Mouse (Mus musculus) heart, postnatal 10 days (tissue): ENCODE measurements at regions not wholly inside any gene's neighbourhood (a gene's known extent, or its start where the extent isn't known, plus 50 kb on each side); places are given as distances from the start of the nearest gene placed in this dataset.

Experiments
- DNase-seq, 2 experiments: peaks; one replicate each; pipeline ENCODE4 v3.0.0; 2021
- intact Hi-C: fragments of 180-260 bp; cut with DNase I; formaldehyde crosslinking; loops from one replicate; pipeline ENCODE4 v1.15.1; 2025

DNA sequence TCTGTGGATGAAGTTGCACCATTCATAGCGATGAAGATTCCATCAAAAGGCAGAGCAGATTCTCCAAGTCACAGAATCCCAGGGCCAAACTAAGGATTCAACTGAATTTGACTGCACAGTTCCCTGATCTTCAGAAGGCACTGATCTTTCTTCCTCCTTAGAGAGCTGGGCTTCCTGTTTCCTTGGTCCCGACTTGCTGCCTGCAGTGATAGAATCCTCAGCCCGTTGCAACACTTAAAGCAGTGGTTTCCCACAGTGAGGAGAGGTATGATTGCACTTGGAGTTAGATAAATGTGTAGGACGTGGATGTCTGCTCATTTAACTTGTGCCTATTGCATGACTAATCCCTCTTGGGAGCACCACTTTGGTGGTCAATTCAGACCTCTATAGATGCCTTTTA is 265.2 kb downstream of the Gm826 start:
- no peak for DNase-seq
- intact Hi-C loops, result no loop called here

GRCm38 (mm10) chr2:160067904-160068303 is 266.1 kb downstream of the Gm826 start:
- intact Hi-C loops, result no loop called here
- DNase-seq, result no peak

DNA sequence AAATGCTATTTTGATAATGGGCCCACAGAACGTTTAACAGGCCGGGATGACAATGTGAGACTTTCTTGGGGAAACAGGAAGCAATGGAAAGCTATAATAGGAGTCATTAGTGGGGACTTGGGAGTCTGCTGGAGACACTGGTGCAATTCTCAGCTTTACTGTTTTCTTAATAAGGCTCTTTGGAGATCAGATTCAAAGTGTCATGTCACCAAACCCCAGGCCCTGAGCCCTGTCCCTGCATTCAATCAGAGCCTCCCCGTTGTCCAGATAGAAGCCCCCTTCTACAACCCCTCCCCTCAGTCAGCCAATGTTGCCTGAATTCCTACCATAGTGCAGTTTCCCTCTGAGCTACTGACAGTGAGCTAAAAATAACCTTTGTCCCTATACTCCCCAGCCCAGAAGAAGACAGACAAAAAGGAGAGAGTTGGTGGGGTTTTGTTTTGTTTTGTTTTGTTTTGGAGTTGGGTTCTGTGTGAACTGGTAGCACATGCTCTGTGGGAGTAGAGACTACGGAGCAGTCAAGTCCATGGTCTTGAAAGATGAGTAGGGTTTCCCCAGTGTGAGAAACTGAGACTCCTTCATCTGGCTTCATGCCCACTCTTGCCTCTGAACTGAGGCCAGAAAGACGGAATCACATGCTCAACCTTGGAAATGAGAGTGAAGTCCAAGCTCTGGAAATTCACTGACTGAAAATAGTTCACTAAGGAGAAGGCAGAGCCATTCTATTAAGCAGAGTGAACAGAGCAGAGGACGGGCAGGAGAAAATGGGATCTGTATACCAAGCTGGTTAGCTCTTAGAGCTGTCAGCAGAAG is 267.3 kb downstream of the Gm826 start:
- peak; percentile 70 to 72 for DNase-seq
- intact Hi-C loops, result no loop called here

DNA sequence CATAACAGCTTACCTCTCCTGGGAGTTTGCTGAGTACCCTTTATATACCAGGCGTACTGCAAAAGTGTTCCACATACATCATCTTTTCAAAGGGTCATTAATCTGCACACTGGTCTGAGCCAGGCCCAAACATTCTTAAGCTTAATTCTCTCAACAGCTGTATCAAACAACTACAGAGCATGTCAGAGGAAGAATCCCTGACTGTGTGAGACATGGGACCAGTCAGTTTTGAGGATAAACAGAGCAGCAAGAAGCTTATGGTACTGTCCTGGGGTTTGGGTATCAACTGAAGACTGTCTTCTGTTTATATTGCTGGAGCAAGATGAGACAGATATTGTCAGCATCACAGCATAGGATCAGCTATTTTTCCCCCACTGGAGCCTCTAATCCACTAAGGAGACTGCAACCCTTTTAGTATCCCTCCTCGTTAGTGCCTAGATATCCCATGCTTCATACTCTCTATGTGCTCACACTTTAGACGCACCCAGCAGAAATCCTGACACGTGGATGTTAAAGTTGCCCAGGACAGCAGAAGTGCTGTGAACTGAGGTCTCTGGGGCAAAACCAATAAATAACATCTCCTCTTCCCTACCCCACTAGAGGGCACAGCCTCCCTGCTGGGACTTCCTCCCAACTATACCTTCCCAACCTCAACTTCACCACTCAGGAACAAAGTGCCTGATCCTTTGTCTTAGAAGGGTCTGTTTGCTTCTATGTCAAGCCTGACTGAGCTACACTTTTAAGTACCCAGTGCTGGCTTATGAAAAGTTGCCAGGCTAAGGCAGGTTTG is 271.6 kb downstream of the Gm826 start:
- DNase-seq, result peak in 1 of 2 experiments; percentile 36
- intact Hi-C loops, result loop anchor here (2.0 to 5.0 kb wide), 2 partner anchors 304 to 515 kb away; partner anchors contain the start of gene Mafb

- no peak for DNase-seq
- intact Hi-C loops, result loop anchor here (5.0 kb wide), 1 partner anchor 517 kb away; no protein-coding TSS in a partner anchor
Observed at GRCm38 (mm10) chr2:160060091-160060490, 273.9 kb downstream of the Gm826 start.

DNA sequence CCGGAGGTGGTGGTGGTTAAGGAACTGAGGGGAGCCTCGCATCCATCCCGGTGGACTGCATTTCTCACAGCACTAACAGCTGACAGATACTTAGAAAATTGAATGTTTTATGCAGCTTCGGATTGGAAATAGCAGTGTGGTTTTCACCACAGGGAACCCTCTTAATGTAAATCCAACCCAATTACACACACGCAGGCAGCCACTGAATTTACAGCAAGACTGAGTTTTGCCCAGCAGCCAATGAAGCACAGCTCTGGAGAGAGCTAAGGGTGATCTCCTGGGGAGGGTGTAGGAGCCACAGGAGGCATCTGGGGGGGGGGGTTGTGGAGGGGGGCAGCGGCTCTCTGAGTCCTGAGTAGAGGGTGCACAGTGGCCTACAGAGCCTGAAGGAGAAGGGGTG is 276.8 kb downstream of the Gm826 start:
- intact Hi-C loops, result no loop called here
- no peak for DNase-seq

DNA sequence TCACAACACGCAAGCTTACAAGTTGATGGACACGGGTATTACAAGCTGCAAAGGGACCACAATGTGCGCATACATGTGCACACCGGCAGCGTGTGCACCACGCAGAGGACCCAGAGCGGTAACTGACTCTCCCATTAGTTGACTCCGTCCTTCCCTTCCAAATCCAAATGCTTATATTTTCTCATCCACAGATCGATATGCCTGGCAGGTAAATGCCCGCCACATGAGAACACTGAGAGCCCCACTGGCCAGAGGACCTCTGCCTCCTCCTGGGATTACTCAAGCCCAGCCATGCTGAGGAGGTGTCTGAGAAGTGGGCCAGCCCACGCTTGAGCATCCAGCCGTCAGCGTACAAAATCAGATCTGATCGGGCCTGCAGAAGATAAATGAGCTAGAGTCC is 279.6 kb downstream of the Gm826 start:
- DNase-seq, result no peak
- intact Hi-C loops, result no loop called here

DNA sequence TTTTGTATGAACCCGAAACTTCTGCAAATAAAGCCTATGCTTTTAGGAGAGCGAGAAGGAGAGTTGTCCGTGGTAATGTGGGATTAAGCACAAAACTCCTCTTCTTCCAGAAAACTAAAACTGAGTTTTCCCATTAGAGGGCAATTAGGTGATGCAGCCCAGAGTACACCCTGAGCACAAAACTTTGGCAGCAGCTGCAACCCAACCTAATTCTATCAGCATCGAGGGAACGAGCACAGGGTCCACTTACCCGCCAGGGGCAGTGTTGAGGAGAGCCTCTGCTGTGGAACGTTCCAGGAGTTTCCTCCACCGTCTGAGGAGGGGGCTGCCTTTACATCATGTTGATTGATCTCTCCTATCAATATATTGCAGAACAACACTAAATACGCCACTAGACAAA is 285.7 kb downstream of the Gm826 start:
- intact Hi-C loops, result no loop called here
- no peak for DNase-seq

DNA sequence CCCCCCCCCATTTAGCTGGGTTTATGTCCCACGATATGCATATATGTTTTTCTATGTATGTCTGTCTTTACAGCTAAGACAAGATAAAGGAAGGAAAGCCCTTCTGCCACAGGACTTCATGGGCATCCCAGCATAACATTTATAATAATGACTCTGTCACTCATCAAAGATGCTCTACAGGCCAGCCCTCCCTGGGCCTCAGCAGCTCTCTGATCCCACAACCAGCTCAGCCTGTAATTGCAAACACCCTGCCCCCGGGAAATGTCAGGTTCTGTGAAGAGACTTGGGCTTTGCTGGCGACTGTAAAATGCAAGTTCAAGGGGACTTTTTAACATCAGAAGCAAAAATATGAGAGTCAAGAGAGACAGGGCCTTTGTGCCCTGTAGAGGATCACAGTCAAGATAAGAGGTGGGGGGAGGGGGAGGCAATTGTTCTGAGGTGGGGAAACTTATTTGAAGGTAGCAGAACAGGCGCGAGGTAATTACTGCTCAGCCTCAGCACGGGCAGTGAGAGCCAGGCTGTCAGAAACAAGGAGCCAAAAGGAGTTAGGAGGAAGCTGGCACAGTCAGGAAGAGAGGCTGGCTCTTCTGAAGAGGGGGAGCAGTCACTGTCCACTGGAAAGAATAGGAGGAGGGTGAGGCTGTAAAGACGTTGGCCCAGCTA is 286.9 kb downstream of the Gm826 start:
- intact Hi-C loops, result no loop called here

GRCm38 (mm10) chr2:160044591-160044990 is 289.4 kb downstream of the Gm826 start:
- DNase-seq, result peak in 1 of 2 experiments; percentile 34
- intact Hi-C loops, result no loop called here

More for the DNA sequence above, 286.9 kb downstream of the Gm826 start:
- DNase-seq, result no peak

GRCm38 (mm10) chr2:160044184-160044583 is 289.8 kb downstream of the Gm826 start:
- intact Hi-C loops, result no loop called here

DNA sequence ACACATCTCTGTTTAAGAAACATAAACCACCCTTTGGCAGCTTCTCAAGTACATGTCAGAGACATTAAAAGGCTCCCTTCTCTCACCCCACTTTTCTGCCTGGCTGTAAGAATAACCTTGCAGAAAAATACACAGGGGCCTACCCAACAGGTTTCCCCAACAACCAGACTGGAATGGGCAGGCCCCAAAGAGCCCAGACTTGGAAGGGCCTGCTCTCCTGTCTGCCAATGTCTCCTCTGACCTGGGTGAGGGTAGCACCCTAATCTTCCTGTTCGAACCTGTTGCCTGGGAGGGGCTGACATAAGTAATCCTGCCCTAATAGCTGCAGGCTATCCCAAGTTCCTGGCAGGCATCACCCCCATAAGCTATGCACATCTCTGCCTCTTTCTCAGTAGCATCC is 304.5 kb downstream of the Gm826 start:
- intact Hi-C loops, result no loop called here
- DNase-seq, result no peak

More at GRCm38 (mm10) chr2:160044184-160044583, 289.8 kb downstream of the Gm826 start:
- peak; percentile 65 to 67 for DNase-seq

DNA sequence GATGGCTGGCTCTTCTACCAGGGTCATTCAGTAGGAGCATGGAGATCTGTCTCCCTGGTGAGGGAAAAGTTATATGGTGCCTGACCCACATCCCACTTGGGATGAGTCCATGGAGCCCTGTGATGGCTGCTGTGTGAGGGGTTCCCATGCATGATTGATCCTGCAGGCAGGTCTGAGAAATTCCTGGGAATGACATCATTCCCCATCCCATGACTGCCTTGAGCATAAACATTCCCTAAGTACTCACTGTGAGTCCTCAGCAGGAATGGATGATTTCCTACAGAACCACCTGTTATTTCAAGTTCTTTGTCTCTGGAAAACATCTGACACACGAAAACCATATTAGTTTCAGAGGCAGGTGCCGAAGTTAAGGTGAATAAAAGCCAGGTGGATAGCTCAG is 305.5 kb downstream of the Gm826 start:
- intact Hi-C loops, result no loop called here
- DNase-seq, result no peak

DNA sequence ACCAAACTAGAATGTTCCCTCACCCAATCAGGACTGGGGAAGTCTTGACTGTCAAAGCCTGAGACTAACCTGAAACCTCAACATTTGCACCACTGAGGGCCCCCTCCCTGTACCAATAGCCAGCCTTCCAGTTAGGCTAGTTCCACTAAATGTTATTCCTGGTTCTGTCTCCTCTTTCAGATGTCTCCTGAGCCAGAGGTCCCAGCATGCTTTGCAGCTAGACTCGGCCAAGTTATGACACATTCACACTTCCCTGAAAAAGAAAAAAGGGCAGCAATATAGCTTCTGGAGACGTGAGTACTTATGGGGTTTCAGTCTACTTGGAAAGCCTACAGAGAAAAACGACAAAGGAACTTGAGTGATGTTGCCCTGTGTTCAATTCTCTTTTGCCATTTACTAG is 308.1 kb downstream of the Gm826 start:
- no peak for DNase-seq

GRCm38 (mm10) chr2:160021541-160021940 is 312.4 kb downstream of the Gm826 start:
- peak; percentile 21 to 27 for DNase-seq
- intact Hi-C loops, result no loop called here

More for the DNA sequence above, 308.1 kb downstream of the Gm826 start:
- intact Hi-C loops, result no loop called here

- intact Hi-C loops, result no loop called here
- no peak for DNase-seq
Observed at GRCm38 (mm10) chr2:160020876-160021275, 313.1 kb downstream of the Gm826 start.

GRCm38 (mm10) chr2:160017020-160017812 is 316.7 kb downstream of the Gm826 start:
- no peak for DNase-seq
- intact Hi-C loops, result no loop called here

DNA sequence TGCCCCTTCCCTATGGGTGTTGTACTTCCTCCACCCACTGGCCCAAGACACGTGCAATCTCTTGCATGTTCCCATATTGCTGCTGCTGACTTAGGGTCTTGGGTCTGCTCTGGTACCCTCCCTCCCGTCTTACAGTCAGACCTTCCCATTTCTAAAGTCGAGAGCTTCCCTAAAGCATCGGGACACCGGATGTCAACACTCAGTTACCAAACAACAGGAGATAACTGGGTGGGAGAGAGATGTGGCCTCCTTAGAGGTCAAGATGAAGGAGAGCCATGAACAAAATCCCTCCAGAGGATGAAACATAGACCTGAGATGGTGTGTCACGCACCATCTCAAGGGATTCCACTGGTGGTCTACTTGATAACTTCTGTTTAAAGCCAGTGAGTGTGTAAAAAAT is 322.5 kb downstream of the Gm826 start:
- intact Hi-C loops, result no loop called here

DNA sequence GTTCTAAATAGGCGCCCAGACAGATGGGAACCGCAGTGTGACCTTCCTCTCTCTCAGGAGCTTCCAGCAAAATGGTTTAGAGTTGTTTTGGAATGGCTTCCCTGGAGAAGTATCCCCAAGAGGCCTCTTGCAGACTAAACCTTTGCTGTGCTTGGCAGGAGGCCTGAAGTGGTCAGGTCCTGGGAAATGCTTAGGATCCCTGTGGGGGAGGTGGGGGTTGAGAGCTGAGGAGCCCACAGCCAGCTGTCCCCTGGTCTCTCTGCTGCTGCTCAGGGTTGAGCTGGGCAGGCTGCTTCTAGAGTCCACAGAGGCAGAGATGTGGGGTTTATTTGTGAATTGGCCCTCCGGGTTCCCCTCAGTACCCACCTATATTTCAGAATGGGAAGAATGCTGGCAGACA is 331.3 kb downstream of the Gm826 start:
- peak; percentile 15 to 31 for DNase-seq
- intact Hi-C loops, result no loop called here

More for the DNA sequence above, 322.5 kb downstream of the Gm826 start:
- no peak for DNase-seq

DNA sequence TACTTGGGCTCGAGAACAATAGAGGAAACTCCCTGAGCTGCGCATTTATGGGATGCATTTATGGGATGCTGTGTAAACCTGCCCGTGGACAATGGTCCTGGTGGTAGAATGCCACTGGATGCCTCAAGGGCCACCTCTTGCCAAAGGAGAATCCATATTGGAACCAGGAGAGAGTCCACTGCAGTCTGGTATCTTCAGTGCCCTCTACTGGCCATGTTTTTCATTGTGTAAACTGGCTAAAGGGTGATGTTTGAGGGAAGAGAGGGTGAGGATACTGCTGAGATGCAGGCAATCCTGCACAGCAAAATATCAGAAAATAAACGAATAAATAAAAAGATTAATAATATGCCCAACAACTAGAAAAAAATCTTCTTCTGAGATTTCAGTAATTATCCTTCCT is 333.5 kb downstream of the Gm826 start:
- intact Hi-C loops, result no loop called here
- DNase-seq, result peak; percentile 20 to 50
